Mouse (Mus musculus) lung, embryonic 16.5 days (tissue): ENCODE data around the gene Mgat4a. TPM values are rescaled to one million over a fixed set of nuclear protein-coding genes. Genes with fewer than 3 reads are reported as not detected.

ENCODE experiments used
- ATAC-seq: fragments of 200-750 bp; cut with Nextera tagmentation; 2 replicates; pipeline ENCODE4 v1.8.0; 2017; ENCODE audit warnings: low read depth, mild to moderate bottlenecking, moderate library complexity
- H3K27ac ChIP-seq: fragments of 300-500 bp; sonication (generic); 2 replicates; pipeline ENCODE4 v1.5.1; 2014; ENCODE audit warnings: mild to moderate bottlenecking, control low read depth, low read length
- H3K27me3 ChIP-seq: fragments of 300-500 bp; sonication (generic); 2 replicates; pipeline ENCODE4 v1.6.1; 2014; ENCODE audit warnings: low read depth, low read length, mixed read lengths; ENCODE audit not compliant: control insufficient read depth, insufficient read depth
- H3K36me3 ChIP-seq: fragments of 300-500 bp; sonication (generic); 2 replicates; pipeline ENCODE4 v1.6.1; 2014; ENCODE audit warnings: low read length; ENCODE audit not compliant: control insufficient read depth, insufficient read depth
- H3K4me1 ChIP-seq: fragments of 300-500 bp; sonication (generic); replicated peaks from 2 replicates; pipeline ENCODE4 v1.6.1; 2014; ENCODE audit warnings: low read length, mixed read lengths; ENCODE audit not compliant: control insufficient read depth, insufficient read depth
- H3K4me2 ChIP-seq: fragments of 300-500 bp; sonication (generic); 2 replicates; pipeline ENCODE4 v1.6.1; 2014; ENCODE audit warnings: low read depth, low read length, control low read depth
- H3K4me3 ChIP-seq: fragments of 300-500 bp; sonication (generic); 2 replicates; pipeline ENCODE4 v1.5.1; 2014; ENCODE audit warnings: mild to moderate bottlenecking, low read length, control low read depth
- H3K9ac ChIP-seq: fragments of 300-500 bp; sonication (generic); 2 replicates; pipeline ENCODE4 v1.6.1; 2014; ENCODE audit warnings: low read length, control low read depth
- H3K9me3 ChIP-seq: fragments of 300-500 bp; sonication (generic); 2 replicates; pipeline ENCODE4 v1.6.1; 2016; ENCODE audit warnings: low read length; ENCODE audit not compliant: control insufficient read depth
- WGBS: fragments of 180-500 bp; shearing (Covaris S2); extraction: QIAGEN DNeasy Blood & Tissue Kit; methylation state at CpG from one replicate; pipeline ENCODE4 v1.1.7; 2014; 5-methylcytosine and 5-hydroxymethylcytosine counted together
- polyA plus RNA-seq: library from polyadenylated mRNA; unstranded; fragments of >200 nt; fragmentation: Nextera tagmentation; extraction: Ambion mirVana; gene quantifications from 2 replicates; pipeline ENCODE4 v1.2.1, GENCODE M21; 2015

The Mgat4a gene
- polyA plus RNA-seq, 1 experiment from 2014 or later = 6.5 TPM

- no peak overlapping the region for H3K9ac ChIP-seq
- WGBS = 66% methylated on average over 2 of the region's 2 CpGs
- ATAC-seq = no peak
- H3K4me3 ChIP-seq = no peak overlapping the region
- no peaks in the 10 kb centered on the region for H3K27me3 ChIP-seq
- no peak overlapping the region for H3K27ac ChIP-seq
- no peak overlapping the region for H3K4me2 ChIP-seq
- H3K4me1 ChIP-seq = no peaks in the 10 kb centered on the region
- no peaks in the 10 kb centered on the region for H3K36me3 ChIP-seq
- H3K9me3 ChIP-seq = no peaks in the 10 kb centered on the region
These were observed 25.5 kb upstream of the Mgat4a start for GRCm38 (mm10) chr1:37566344-37566743.

GRCm38 (mm10) chr1:37565396-37565795 is 24.6 kb upstream of the Mgat4a start:
- H3K9ac ChIP-seq = no peak overlapping the region
- no peak overlapping the region for H3K4me2 ChIP-seq
- H3K27ac ChIP-seq = no peak overlapping the region
- no peaks in the 10 kb centered on the region for H3K9me3 ChIP-seq
- H3K4me3 ChIP-seq = no peak overlapping the region
- H3K36me3 ChIP-seq = no peaks in the 10 kb centered on the region
- no peaks in the 10 kb centered on the region for H3K27me3 ChIP-seq
- ATAC-seq = no peak
- no peaks in the 10 kb centered on the region for H3K4me1 ChIP-seq
- WGBS = 36% methylated on average over 6 of the region's 6 CpGs

GRCm38 (mm10) chr1:37561955-37562354 is 21.1 kb upstream of the Mgat4a start:
- H3K4me3 ChIP-seq = no peak overlapping the region
- no peaks in the 10 kb centered on the region for H3K9me3 ChIP-seq
- no peak overlapping the region for H3K27ac ChIP-seq
- no peak overlapping the region for H3K4me2 ChIP-seq
- no peak for ATAC-seq
- no peaks in the 10 kb centered on the region for H3K36me3 ChIP-seq
- no peak overlapping the region for H3K9ac ChIP-seq
- no peaks in the 10 kb centered on the region for H3K4me1 ChIP-seq
- no peaks in the 10 kb centered on the region for H3K27me3 ChIP-seq
- WGBS = 78% methylated on average over 3 of the region's 3 CpGs

- H3K36me3 ChIP-seq = no peaks in the 10 kb centered on the region
- H3K27me3 ChIP-seq = no peaks in the 10 kb centered on the region
- H3K9me3 ChIP-seq = no peaks in the 10 kb centered on the region
- no peaks in the 10 kb centered on the region for H3K4me1 ChIP-seq
- no peak overlapping the region for H3K4me2 ChIP-seq
- ATAC-seq = no peak
- no peak overlapping the region for H3K9ac ChIP-seq
- 83% methylated on average over 4 of the region's 4 CpGs for WGBS
- H3K27ac ChIP-seq = no peak overlapping the region
- no peak overlapping the region for H3K4me3 ChIP-seq
These were observed 19.5 kb upstream of the Mgat4a start for GRCm38 (mm10) chr1:37560356-37560755.

- Histone ChIP-seq H3K36me3 (no peaks in the 10 kb centered on the region), H3K27me3 (no peaks in the 10 kb centered on the region), H3K9me3 (no peaks in the 10 kb centered on the region), H3K4me2 (no peak overlapping the region), H3K27ac (no peak overlapping the region), H3K4me1 (no peaks in the 10 kb centered on the region), H3K4me3 (no peak overlapping the region), H3K9ac (no peak overlapping the region)
- 65% methylated on average over 7 of the region's 7 CpGs for WGBS
- no peak for ATAC-seq
These were observed 11.2 kb upstream of the Mgat4a start for GRCm38 (mm10) chr1:37551986-37552385.

GRCm38 (mm10) chr1:37549501-37549900 is 8.7 kb upstream of the Mgat4a start:
- WGBS = 83% methylated on average over 8 of the region's 8 CpGs
- H3K9me3 ChIP-seq = no peaks in the 10 kb centered on the region

GRCm38 (mm10) chr1:37546398-37547051 is 5.7 kb upstream of the Mgat4a start:
- 74% methylated on average over 11 of the region's 11 CpGs for WGBS
- Histone ChIP-seq H3K36me3 (no peaks in the 10 kb centered on the region), H3K27me3 (peaks cover 17% of the 10 kb centered on the region), H3K9me3 (no peaks in the 10 kb centered on the region), H3K4me3 (no peak overlapping the region), H3K4me2 (no peak overlapping the region), H3K9ac (no peak overlapping the region), H3K4me1 (no peaks in the 10 kb centered on the region), H3K27ac (no peak overlapping the region)
- ATAC-seq = no peak

More at GRCm38 (mm10) chr1:37549501-37549900, 8.7 kb upstream of the Mgat4a start:
- no peaks in the 10 kb centered on the region for H3K27me3 ChIP-seq
- no peak for ATAC-seq
- no peak overlapping the region for H3K4me2 ChIP-seq
- no peak overlapping the region for H3K27ac ChIP-seq
- H3K4me3 ChIP-seq = no peak overlapping the region
- H3K9ac ChIP-seq = no peak overlapping the region
- no peaks in the 10 kb centered on the region for H3K4me1 ChIP-seq
- no peaks in the 10 kb centered on the region for H3K36me3 ChIP-seq

GRCm38 (mm10) chr1:37544251-37544650 is 3.4 kb upstream of the Mgat4a start:
- Histone ChIP-seq H3K27ac (no peak overlapping the region), H3K4me1 (peaks cover 5% of the 10 kb centered on the region; the same call in 1 of the 2 replicates), H3K9me3 (no peaks in the 10 kb centered on the region), H3K27me3 (peaks cover 19% of the 10 kb centered on the region), H3K4me3 (no peak overlapping the region), H3K36me3 (no peaks in the 10 kb centered on the region), H3K4me2 (no peak overlapping the region), H3K9ac (no peak overlapping the region)
- ATAC-seq = no peak
- WGBS = 30% methylated on average over 9 of the region's 9 CpGs

- no peaks in the 10 kb centered on the region for H3K36me3 ChIP-seq
- 29% methylated on average over 1 of the region's 1 CpGs for WGBS
- ATAC-seq = no peak
- H3K27me3 ChIP-seq = peaks cover 19% of the 10 kb centered on the region
- no peaks in the 10 kb centered on the region for H3K9me3 ChIP-seq
- no peak overlapping the region for H3K4me2 ChIP-seq
- H3K4me3 ChIP-seq = no peak overlapping the region
- H3K27ac ChIP-seq = no peak overlapping the region
- no peak overlapping the region for H3K9ac ChIP-seq
- H3K4me1 ChIP-seq = peaks cover 5% of the 10 kb centered on the region; the same call in 1 of the 2 replicates
These were observed 2.2 kb upstream of the Mgat4a start for GRCm38 (mm10) chr1:37543057-37543456.
